Mouse (Mus musculus) activated CD4-positive, CD25-positive, alpha-beta regulatory T cell (primary cell): ENCODE data around the gene Spin2c. TPM values are rescaled to one million over a fixed set of nuclear protein-coding genes. Genes with fewer than 3 reads are reported as not detected.

Experiments
- polyA plus RNA-seq, 2 experiments: library from polyadenylated mRNA; unstranded; fragments of 100-300 nt; shearing (Covaris generic); gene quantifications; one replicate each; pipeline ENCODE4 v1.2.1; 2017

Gene Spin2c
- 10 to 100 TPM; 12.5 to 17.1 TPM for polyA plus RNA-seq

DNA sequence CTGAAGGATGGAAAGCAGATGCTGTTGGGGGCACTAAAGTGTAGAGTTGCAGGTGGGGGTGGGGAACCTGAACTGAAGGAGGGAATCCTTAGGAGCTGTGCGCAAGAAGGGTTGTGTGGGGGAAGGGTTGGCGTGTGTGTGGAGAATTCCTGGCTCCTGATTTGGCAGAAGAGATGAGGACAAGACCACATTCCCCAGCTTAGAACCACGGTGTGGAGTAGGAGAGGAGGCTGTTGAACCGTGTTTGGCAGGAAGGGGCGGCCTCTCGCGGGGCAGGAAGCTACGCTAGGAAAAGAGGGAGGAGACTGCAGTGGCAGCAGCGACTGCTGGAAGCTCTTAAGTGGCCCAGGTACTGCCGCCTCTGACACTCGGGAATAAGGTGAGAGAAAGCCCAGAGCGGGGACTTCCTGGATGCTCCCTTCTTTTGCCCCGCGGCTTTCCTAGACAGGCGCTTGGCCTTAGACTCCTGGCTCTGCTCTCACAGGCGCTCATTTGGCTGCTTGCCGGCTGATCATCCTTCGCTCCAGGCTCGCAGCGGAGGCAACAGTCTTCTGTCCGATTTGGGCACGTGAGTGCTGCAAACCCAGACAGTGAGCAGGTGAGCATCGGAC is at the start of gene Spin2c:
Spin2c (plus strand) TSS at position 275 of the 611 bp plus-strand sequence.

Other genes starting within 250 kb of the Spin2c start
- gene Kctd12b, start 135.8 kb upstream of the Spin2c start, polyA plus RNA-seq: 1 to 10 TPM in 1 of 2 experiments, under 1 TPM in 1; 0.33 to 1.5 TPM
- 10 to 100 TPM; 48.9 to 51.7 TPM for gene Nbdy, start 108.6 kb upstream of the Spin2c start, polyA plus RNA-seq
- not detected for gene Samt1, start 180.4 kb downstream of the Spin2c start, polyA plus RNA-seq
- not detected for gene 4921511M17Rik, start 201.6 kb downstream of the Spin2c start, polyA plus RNA-seq
- not detected for gene Gm10057, start 222.8 kb downstream of the Spin2c start, polyA plus RNA-seq